Mouse (Mus musculus) neural tube, embryonic 15.5 days (tissue): ENCODE measurements around the gene Efcab6. TPM values are rescaled to one million over a fixed set of nuclear protein-coding genes. Genes with fewer than 3 reads are reported as not detected.
A peak's percentile ranks its signal among the peaks of the same experiment; 100 is the strongest.

Experiments used
- ATAC-seq: fragments of 200-750 bp; cut with Nextera tagmentation; 2 replicates; pipeline ENCODE4 v1.8.0; 2017; ENCODE audit warnings: mild to moderate bottlenecking, moderate TSS enrichment, moderate library complexity; ENCODE audit not compliant: low FRiP score
- H3K27ac ChIP-seq: fragments of 300-500 bp; sonication (generic); replicated peaks from 2 replicates; pipeline ENCODE4 v1.5.1; 2015; ENCODE audit warnings: mild to moderate bottlenecking, inconsistent platforms
- H3K27me3 ChIP-seq: fragments of 300-500 bp; sonication (generic); replicated peaks from 2 replicates; pipeline ENCODE4 v1.6.1; 2015; ENCODE audit warnings: inconsistent platforms
- H3K36me3 ChIP-seq: fragments of 300-500 bp; sonication (generic); 2 replicates; pipeline ENCODE4 v1.6.1; 2015; ENCODE audit warnings: inconsistent platforms
- H3K4me1 ChIP-seq: fragments of 300-500 bp; sonication (generic); 2 replicates; pipeline ENCODE4 v1.6.1; 2015; ENCODE audit warnings: inconsistent platforms
- H3K4me2 ChIP-seq: fragments of 300-500 bp; sonication (generic); 2 replicates; pipeline ENCODE4 v1.6.1; 2015; ENCODE audit warnings: inconsistent platforms, mild to moderate bottlenecking, moderate library complexity
- H3K4me3 ChIP-seq: fragments of 300-500 bp; sonication (generic); replicated peaks from 2 replicates; pipeline ENCODE4 v1.5.1; 2015; ENCODE audit warnings: mild to moderate bottlenecking, inconsistent platforms
- H3K9ac ChIP-seq: fragments of 300-500 bp; sonication (generic); replicated peaks from 2 replicates; pipeline ENCODE4 v1.6.1; 2015; ENCODE audit warnings: mild to moderate bottlenecking, inconsistent platforms
- H3K9me3 ChIP-seq: fragments of 300-500 bp; sonication (generic); replicated peaks from 2 replicates; pipeline ENCODE4 v1.6.1; 2016; ENCODE audit warnings: inconsistent platforms
- WGBS: fragments of 180-500 bp; shearing (Covaris S2); methylation state at CpG from one replicate; pipeline ENCODE4 v1.1.7; 2015; ENCODE audit warnings: mixed read lengths; 5-methylcytosine and 5-hydroxymethylcytosine counted together
- polyA plus RNA-seq: library from polyadenylated mRNA; unstranded; fragments of >200 nt; fragmentation: Nextera tagmentation; extraction: Ambion mirVana; gene quantifications from 2 replicates; pipeline ENCODE4 v1.2.1, GENCODE M21; 2015

The Efcab6 gene
- polyA plus RNA-seq, 1 experiment from 2014 or later: 0.82 TPM

GRCm38 (mm10) chr15:84056083-84056482 is 9.1 kb downstream of the Efcab6 start:
- ATAC-seq: no peak
- WGBS: 77% methylated on average over 5 of the region's 5 CpGs
- H3K4me3 ChIP-seq: no peak overlapping the region
- H3K36me3 ChIP-seq: no peaks in the 10 kb centered on the region
- H3K4me2 ChIP-seq: no peak overlapping the region
- peaks cover 5% of the 10 kb centered on the region for H3K4me1 ChIP-seq
- H3K27me3 ChIP-seq: peaks cover 12% of the 10 kb centered on the region
- H3K9ac ChIP-seq: no peak overlapping the region
- H3K27ac ChIP-seq: no peak overlapping the region
- H3K9me3 ChIP-seq: no peaks in the 10 kb centered on the region

- Histone ChIP-seq H3K4me1 (peaks cover 17% of the 10 kb centered on the region), H3K27ac (no peak overlapping the region), H3K4me2 (no peak overlapping the region), H3K27me3 (peaks cover 12% of the 10 kb centered on the region), H3K36me3 (no peaks in the 10 kb centered on the region), H3K9ac (no peak overlapping the region), H3K9me3 (no peaks in the 10 kb centered on the region), H3K4me3 (no peak overlapping the region)
- peak; percentile 72 for ATAC-seq
- 37% methylated on average over 9 of the region's 9 CpGs for WGBS
Measured at GRCm38 (mm10) chr15:84053859-84054258, 11.3 kb downstream of the Efcab6 start.

GRCm38 (mm10) chr15:84053240-84053639 is 11.9 kb downstream of the Efcab6 start:
- ATAC-seq: no peak

GRCm38 (mm10) chr15:84052390-84052789 is 12.8 kb downstream of the Efcab6 start:
- H3K4me1 ChIP-seq: peaks cover 17% of the 10 kb centered on the region
- H3K36me3 ChIP-seq: no peaks in the 10 kb centered on the region
- H3K4me3 ChIP-seq: no peak overlapping the region
- no peak overlapping the region for H3K27ac ChIP-seq
- H3K27me3 ChIP-seq: peaks cover 12% of the 10 kb centered on the region
- H3K9me3 ChIP-seq: no peaks in the 10 kb centered on the region
- H3K9ac ChIP-seq: no peak overlapping the region
- 76% methylated on average over 9 of the region's 9 CpGs for WGBS
- ATAC-seq: no peak
- H3K4me2 ChIP-seq: no peak overlapping the region

More at GRCm38 (mm10) chr15:84053240-84053639, 11.9 kb downstream of the Efcab6 start:
- Histone ChIP-seq H3K9me3 (no peaks in the 10 kb centered on the region), H3K4me2 (no peak overlapping the region), H3K36me3 (no peaks in the 10 kb centered on the region), H3K27ac (no peak overlapping the region), H3K9ac (no peak overlapping the region), H3K4me1 (peaks cover 17% of the 10 kb centered on the region), H3K27me3 (peaks cover 12% of the 10 kb centered on the region), H3K4me3 (no peak overlapping the region)
- 94% methylated on average over 4 of the region's 4 CpGs for WGBS

GRCm38 (mm10) chr15:84049570-84049969 is 15.6 kb downstream of the Efcab6 start:
- Histone ChIP-seq H3K4me3 (no peak overlapping the region), H3K4me2 (no peak overlapping the region), H3K9me3 (no peaks in the 10 kb centered on the region), H3K36me3 (no peaks in the 10 kb centered on the region), H3K27me3 (peaks cover 5% of the 10 kb centered on the region), H3K9ac (no peak overlapping the region), H3K4me1 (peaks cover 17% of the 10 kb centered on the region), H3K27ac (peak overlapping the region; percentile 41; the same call in 1 of the 2 replicates)
- WGBS: 34% methylated on average over 7 of the region's 7 CpGs
- ATAC-seq: no peak

GRCm38 (mm10) chr15:84045562-84045961 is 19.6 kb downstream of the Efcab6 start:
- WGBS: 94% methylated on average over 6 of the region's 6 CpGs
- no peak overlapping the region for H3K27ac ChIP-seq
- H3K4me1 ChIP-seq: peaks cover 12% of the 10 kb centered on the region
- no peaks in the 10 kb centered on the region for H3K36me3 ChIP-seq
- no peaks in the 10 kb centered on the region for H3K27me3 ChIP-seq
- H3K4me2 ChIP-seq: no peak overlapping the region
- H3K9ac ChIP-seq: no peak overlapping the region
- H3K9me3 ChIP-seq: no peaks in the 10 kb centered on the region
- ATAC-seq: no peak
- H3K4me3 ChIP-seq: no peak overlapping the region

GRCm38 (mm10) chr15:84037067-84037466 is 28.1 kb downstream of the Efcab6 start:
- no peaks in the 10 kb centered on the region for H3K9me3 ChIP-seq
- no peak for ATAC-seq
- 85% methylated on average over 5 of the region's 5 CpGs for WGBS
- no peak overlapping the region for H3K9ac ChIP-seq
- no peaks in the 10 kb centered on the region for H3K4me1 ChIP-seq
- H3K27ac ChIP-seq: no peak overlapping the region
- no peaks in the 10 kb centered on the region for H3K27me3 ChIP-seq
- no peak overlapping the region for H3K4me2 ChIP-seq
- no peaks in the 10 kb centered on the region for H3K36me3 ChIP-seq
- H3K4me3 ChIP-seq: no peak overlapping the region

GRCm38 (mm10) chr15:84025651-84026050 is 39.5 kb downstream of the Efcab6 start:
- Histone ChIP-seq H3K9me3 (no peaks in the 10 kb centered on the region), H3K27me3 (no peaks in the 10 kb centered on the region), H3K9ac (no peak overlapping the region), H3K4me1 (peaks cover 8% of the 10 kb centered on the region; the same call in 1 of the 2 replicates), H3K36me3 (no peaks in the 10 kb centered on the region), H3K4me2 (no peak overlapping the region), H3K27ac (no peak overlapping the region), H3K4me3 (no peak overlapping the region)
- 48% methylated on average over 8 of the region's 8 CpGs for WGBS
- no peak for ATAC-seq

- Histone ChIP-seq H3K9me3 (no peaks in the 10 kb centered on the region), H3K36me3 (no peaks in the 10 kb centered on the region), H3K9ac (no peak overlapping the region), H3K27ac (no peak overlapping the region), H3K4me3 (no peak overlapping the region), H3K27me3 (no peaks in the 10 kb centered on the region), H3K4me2 (no peak overlapping the region), H3K4me1 (peaks cover 8% of the 10 kb centered on the region; the same call in 1 of the 2 replicates)
- WGBS: 80% methylated on average over 6 of the region's 6 CpGs
- no peak for ATAC-seq
Measured at GRCm38 (mm10) chr15:84024851-84025250, 40.3 kb downstream of the Efcab6 start.

- Histone ChIP-seq H3K9me3 (no peaks in the 10 kb centered on the region), H3K9ac (no peak overlapping the region), H3K27me3 (no peaks in the 10 kb centered on the region), H3K27ac (no peak overlapping the region), H3K4me2 (no peak overlapping the region), H3K36me3 (no peaks in the 10 kb centered on the region), H3K4me1 (0 out of 2 replicates have a peak, but pooled peaks cover under 1% of the 10 kb centered on the region), H3K4me3 (no peak overlapping the region)
- WGBS: 62% methylated on average over 17 of the region's 17 CpGs
- no peak for ATAC-seq
Measured at GRCm38 (mm10) chr15:84009366-84010083, 55.7 kb downstream of the Efcab6 start.

- Histone ChIP-seq H3K4me1 (peaks cover 3% of the 10 kb centered on the region; the same call in 1 of the 2 replicates), H3K36me3 (no peaks in the 10 kb centered on the region), H3K9ac (no peak overlapping the region), H3K27ac (no peak overlapping the region), H3K9me3 (no peaks in the 10 kb centered on the region), H3K4me2 (no peak overlapping the region), H3K27me3 (no peaks in the 10 kb centered on the region), H3K4me3 (no peak overlapping the region)
- WGBS: 84% methylated on average over 14 of the region's 14 CpGs
- no peak for ATAC-seq
Measured at GRCm38 (mm10) chr15:84004306-84004705, 60.9 kb downstream of the Efcab6 start.

- WGBS: 70% methylated on average over 3 of the region's 3 CpGs
- no peaks in the 10 kb centered on the region for H3K36me3 ChIP-seq
- H3K4me1 ChIP-seq: peaks cover 37% of the 10 kb centered on the region
- peak overlapping the region; percentile 81 for H3K27ac ChIP-seq
- ATAC-seq: no peak
- no peak overlapping the region for H3K4me3 ChIP-seq
- no peaks in the 10 kb centered on the region for H3K9me3 ChIP-seq
- no peaks in the 10 kb centered on the region for H3K27me3 ChIP-seq
- no peak overlapping the region for H3K9ac ChIP-seq
- no peak overlapping the region for H3K4me2 ChIP-seq
Measured at GRCm38 (mm10) chr15:83999071-83999470, 66.1 kb downstream of the Efcab6 start.
